Mouse (Mus musculus) cerebellum, adult 18-20 months (tissue): ENCODE results near the gene Vipas39.
"Not testable (repeated sequence)": the region's sequence is repeated elsewhere in the genome, so short reads cannot be mapped to it uniquely, and the experiment has no call there.

Experiments used
- DNase-seq, 2 experiments: peaks; one replicate each; pipeline ENCODE4 v3.0.0; 2021

The Vipas39 gene

GRCm38 (mm10) chr12:87266827-87267603 is 959 bp upstream of the Vipas39 start:
- no peak for DNase-seq

DNA sequence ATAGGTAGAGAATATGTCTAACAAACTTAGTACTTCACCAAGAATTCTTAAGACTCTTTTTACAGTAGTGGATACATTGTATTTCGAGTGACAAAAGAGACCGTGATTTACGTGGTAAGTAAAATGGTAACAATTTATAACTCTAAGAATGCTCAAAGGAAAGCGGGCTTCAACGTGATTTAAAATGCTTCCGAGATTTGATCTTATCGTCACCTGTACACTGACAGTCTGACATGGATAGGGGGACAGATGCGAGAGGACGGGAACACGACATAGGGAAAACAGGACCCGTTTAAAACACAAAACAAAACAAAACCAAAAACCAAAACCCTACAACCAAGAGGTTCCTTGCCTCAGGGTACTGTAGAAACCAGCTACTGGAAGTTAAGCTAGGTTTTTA is 612 bp downstream of the Vipas39 start:
- DNase-seq: peak in 1 of 2 experiments; percentile 20

DNA sequence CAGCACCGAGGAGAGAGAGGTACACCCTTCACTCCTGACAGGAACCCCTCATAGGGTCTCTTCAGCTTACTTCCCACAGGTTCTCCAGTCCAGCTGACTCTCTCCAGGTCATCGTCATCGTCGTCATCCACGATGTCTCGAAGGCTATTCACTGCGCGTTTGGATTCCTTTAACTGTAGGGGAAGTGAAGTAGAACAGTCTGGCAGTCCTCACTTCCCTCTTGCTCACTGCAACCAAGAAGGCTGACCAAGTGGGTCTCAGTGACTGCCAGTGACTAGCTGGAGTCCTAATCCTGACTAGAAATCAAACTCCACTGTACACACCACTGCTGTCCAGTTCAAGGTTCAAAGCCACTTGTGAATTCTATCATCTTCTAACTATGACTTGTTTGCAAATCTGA is 5.5 kb downstream of the Vipas39 start:
- DNase-seq: no peak

DNA sequence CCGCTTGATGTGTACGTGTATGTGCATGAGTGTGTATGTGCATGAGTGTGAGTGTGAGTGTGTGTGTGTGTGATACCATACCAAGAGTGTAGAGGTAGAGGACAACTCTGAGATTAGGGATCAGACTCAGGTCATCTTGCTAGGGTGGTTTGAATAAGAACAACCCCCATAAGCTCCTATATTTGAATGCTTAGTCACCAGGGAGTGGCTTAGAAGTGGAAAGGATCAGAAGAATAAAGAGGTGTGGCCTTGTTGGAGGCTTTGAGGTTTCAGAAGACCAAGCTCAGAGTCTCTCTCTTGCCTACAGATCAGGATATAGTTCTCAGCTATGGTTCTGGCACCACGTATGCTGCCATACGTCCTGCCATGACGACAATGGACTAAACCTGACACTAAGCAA is 9.4 kb downstream of the Vipas39 start:
- DNase-seq: no peak

- DNase-seq: no peak
These were observed 12.2 kb downstream of the Vipas39 start for GRCm38 (mm10) chr12:87253878-87254277.

DNA sequence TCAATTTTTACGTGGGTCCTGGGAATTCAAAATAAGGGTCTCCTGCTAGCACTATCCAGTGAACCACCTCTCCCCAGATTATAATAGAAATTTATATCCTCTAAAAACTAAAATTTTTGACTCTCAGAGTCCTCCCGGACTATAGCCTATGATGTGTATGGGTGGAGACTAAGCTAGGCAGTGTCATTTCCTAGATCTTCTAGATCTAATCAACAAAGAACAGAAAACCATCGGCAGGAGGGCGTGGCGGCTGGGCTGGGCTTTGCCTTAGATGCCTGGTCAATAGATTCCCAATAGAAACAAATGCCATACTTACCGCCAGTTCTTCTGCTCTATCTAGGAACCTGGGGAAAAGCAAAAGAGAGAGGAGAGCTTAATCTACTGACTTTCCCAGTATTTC is 15.9 kb downstream of the Vipas39 start:
- no peak for DNase-seq

DNA sequence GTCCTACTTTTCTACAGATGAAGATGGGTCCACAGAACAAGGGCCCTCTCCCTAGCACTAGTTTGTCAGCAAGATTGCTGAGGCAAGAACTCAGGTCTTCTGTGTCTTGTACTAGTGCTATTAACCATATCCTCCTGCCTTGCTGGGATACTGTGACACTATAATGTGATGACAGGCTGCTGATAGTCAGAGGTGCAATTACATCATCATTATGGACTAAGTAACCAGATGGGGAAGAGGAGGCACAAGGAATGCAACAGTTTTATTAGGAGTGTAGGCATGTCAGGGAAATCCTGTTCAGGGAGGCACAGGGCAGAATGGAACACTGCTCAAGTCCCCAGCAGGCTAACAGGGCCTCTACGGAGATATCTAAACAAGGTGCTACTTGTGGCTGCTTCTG is 27.4 kb downstream of the Vipas39 start, which contains the start of gene Noxred1:
Gene Noxred1 (minus strand): TSS at position 101 of the 400 bp plus-strand sequence.
- no peak for DNase-seq

DNA sequence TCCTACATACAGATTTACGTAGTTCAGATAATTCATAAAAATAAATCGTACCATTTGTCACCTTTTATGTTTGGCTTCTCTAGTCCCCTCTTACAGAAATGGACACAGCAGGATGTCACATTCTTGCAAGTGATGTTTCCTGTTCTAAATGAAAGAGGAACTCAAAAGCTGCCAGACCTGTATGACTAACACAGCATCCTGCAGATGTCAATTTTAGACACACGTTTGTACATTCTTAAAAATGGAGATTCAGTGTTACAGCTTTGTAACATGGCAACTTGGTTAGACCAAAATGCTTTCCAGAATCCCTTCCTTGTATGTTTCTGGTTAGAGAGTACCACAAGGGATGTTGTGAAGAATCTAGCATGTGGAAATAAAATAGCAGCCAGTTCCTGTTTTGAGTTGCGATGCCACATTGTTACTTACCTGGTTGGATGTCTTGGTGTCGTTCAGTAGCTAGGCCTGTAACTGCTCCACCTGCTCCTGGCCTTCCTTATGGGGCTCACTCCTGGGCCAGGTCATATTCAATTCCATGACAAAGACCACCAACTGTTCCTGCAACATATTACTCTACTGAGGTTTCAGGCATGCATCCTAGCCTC is 29.1 kb downstream of the Vipas39 start:
- DNase-seq: no peak

DNA sequence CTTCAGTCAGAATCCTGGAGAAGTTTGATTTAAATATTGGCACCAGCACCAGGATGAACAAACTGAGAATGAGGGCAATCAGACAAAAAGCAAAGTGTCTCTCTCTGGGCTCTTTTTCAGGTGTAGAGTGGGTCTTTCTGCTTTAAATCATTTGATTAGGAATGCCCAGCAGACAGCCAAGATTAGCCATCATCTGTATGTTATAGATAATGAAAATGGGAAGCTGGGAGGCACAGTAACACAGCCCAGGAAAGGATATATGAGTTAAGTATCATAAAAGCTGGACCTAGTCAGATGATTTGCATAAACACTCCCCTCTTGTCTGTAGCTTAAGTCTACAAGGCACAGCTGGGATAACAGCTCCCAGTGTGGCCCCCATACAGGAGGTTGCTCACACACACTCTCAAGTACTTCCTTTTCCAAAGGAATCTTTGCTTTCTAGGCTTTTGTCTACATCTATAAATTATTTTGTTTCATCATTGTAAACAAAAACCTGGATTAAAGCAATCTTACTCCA is 35.6 kb downstream of the Vipas39 start:
- DNase-seq: no peak

- DNase-seq: no peak
These were observed 36.4 kb downstream of the Vipas39 start for GRCm38 (mm10) chr12:87229633-87230032.

DNA sequence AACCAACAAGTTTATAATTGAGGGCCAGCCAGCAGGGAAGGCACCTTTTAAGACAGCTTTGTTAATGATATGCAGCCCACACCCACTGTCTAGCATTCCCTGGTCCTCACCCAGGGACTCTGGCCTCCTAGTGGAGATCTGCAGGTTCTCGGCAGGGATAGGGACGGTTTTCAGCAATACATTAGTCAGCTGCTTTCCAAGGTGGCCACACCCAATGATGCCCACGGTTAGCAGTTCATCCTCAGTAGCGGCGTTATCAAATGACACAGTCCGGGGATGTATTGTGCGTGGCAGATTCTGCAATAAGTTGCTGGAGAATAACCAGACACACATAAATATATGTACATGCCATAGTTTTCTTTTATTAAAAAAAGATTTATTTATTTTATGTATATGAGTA is 39.3 kb downstream of the Vipas39 start:
- DNase-seq: no peak

- DNase-seq: no peak
These were observed 41.1 kb downstream of the Vipas39 start for GRCm38 (mm10) chr12:87224950-87225349.

- no peak for DNase-seq
These were observed 46.7 kb downstream of the Vipas39 start for GRCm38 (mm10) chr12:87219362-87219761.

DNA sequence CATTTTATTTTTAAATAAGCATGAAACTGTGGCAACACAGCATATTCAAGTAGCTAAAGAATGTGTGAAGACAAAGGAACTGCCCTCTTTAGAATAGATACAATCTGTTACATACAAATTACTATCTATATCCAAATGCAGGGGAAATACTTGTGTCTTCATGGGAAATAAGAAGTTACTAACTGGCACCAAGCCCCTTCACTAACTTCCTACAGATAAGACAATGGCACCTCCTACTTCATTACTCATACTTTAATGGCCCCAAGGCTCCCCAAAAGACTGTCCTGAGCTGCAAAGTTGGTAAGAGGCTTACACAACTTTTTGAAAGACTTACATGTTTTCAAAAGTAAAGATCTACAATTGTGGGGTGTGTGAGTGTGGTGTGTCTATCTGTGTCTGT is 48.5 kb downstream of the Vipas39 start:
- no peak for DNase-seq

GRCm38 (mm10) chr12:87216053-87216452 is 50.0 kb downstream of the Vipas39 start:
- DNase-seq: no peak

GRCm38 (mm10) chr12:87212844-87213606 is 53.0 kb downstream of the Vipas39 start:
- DNase-seq: no peak

- not testable (repeated sequence) for DNase-seq
These were observed 60.3 kb downstream of the Vipas39 start for GRCm38 (mm10) chr12:87205789-87206188.

DNA sequence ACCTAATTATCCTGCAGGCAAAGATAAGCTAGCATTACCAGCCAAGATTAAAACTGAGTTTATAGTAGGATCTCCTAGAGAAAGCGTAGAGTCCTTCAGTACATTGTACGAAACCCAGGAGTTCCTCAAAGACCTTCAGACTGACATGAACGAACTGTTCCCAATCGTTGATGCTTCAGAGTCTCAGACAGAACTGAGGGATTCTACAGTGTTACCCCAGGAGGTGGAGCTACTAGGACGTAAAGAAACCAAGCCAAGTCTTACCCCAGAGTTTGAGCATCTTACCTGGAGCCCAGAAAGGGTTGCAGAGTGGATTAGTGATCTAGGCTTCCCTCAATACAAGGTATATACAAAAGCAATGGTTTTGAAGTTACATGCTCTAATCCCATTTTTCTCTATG is 64.4 kb downstream of the Vipas39 start:
- no peak for DNase-seq

DNA sequence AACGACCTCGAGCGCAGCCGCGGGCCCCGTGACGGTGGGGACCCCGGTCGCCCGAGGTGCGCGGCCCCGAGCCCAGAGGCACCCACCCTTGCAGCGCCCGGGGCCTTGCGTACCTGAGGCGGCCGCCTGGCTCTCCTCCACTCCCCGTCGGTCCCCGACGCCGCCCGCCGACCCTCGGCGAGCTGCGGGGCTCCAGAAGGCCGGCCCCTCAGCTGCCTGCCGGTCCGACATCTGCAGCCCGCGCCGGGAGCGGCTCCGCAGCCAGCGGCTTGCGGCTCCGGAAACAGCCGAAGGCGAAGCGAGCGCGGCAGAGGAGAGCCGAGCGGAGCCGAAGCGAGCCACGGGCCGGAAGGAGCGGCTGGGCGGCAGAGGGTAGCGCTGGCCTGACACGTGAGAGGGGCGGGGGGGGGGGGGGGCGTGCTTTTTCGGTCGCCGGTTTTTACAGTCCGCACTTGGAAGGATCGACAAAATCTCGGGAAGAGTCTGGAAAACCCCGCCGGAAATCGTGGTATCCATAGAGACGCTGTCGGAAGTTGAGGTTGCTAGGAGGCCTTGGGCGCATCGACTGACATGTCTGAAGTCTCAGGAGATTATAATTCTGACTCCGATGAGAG is 66.0 kb downstream of the Vipas39 start, which contains the start of gene Tmed8:
Gene Tmed8 (minus strand): TSS at position 482 of the 614 bp plus-strand sequence.
- peak; percentile 73 to 83 for DNase-seq

- DNase-seq: peak; percentile 35 to 48
These were observed 66.7 kb downstream of the Vipas39 start, which contains the start of gene Samd15 for GRCm38 (mm10) chr12:87199206-87199972. Samd15 (plus strand) TSS chr12:87199723.

GRCm38 (mm10) chr12:87198792-87199191 is 67.3 kb downstream of the Vipas39 start:
- DNase-seq: no peak

GRCm38 (mm10) chr12:87196310-87196709 is 69.7 kb downstream of the Vipas39 start:
- DNase-seq: no peak
